Mouse (Mus musculus) kidney, adult 2 months (tissue): Measurements from ENCODE around the gene Lrrc36. TPM values are rescaled to one million over a fixed set of nuclear protein-coding genes. Genes with fewer than 3 reads are reported as not detected.

Experiments used
- DNase-seq: peaks from one replicate; pipeline ENCODE4 v3.0.0; 2021
- H3K27ac ChIP-seq: fragments of 200-500 bp; 2 replicates; pipeline ENCODE4 v1.5.1; 2012; ENCODE audit warnings: low read depth, low read length, control low read depth, inconsistent platforms; ENCODE audit not compliant: insufficient read depth
- H3K27me3 ChIP-seq: fragments of 200-500 bp; replicated peaks from 2 replicates; pipeline ENCODE4 v1.6.1; 2012; ENCODE audit warnings: mild to moderate bottlenecking, moderate library complexity, low read length, inconsistent platforms; ENCODE audit not compliant: control insufficient read depth, insufficient read depth
- H3K36me3 ChIP-seq: fragments of 200-500 bp; 2 replicates; pipeline ENCODE4 v1.6.1; 2012; ENCODE audit warnings: mild to moderate bottlenecking, moderate library complexity, low read length, inconsistent platforms; ENCODE audit not compliant: control insufficient read depth, insufficient read depth
- H3K4me1 ChIP-seq: fragments of 200-500 bp; 2 replicates; pipeline ENCODE4 v1.6.1; 2011; ENCODE audit warnings: low read length; ENCODE audit not compliant: control insufficient read depth, insufficient read depth
- H3K4me3 ChIP-seq: fragments of 200-500 bp; 2 replicates; pipeline ENCODE4 v1.5.1; 2011; ENCODE audit warnings: mild to moderate bottlenecking, low read depth, low read length, control low read depth; ENCODE audit not compliant: insufficient read depth
- CTCF ChIP-seq: fragments of 200-500 bp; conservative IDR thresholded peaks from 2 replicates; pipeline ENCODE4 v1.5.1; 2011; ENCODE audit warnings: low read depth, mild to moderate bottlenecking, control low read depth, low read length, moderate library complexity, mixed read lengths; ENCODE audit not compliant: insufficient read depth, insufficient read length
- POLR2A ChIP-seq: fragments of 200-500 bp; IDR thresholded peaks from one replicate; pipeline ENCODE4 v1.6.1; 2011; ENCODE audit warnings: low read depth, low read length, control low read depth
- WGBS: fragments of 180-500 bp; shearing (Covaris S2); methylation state at CpG from one replicate; pipeline ENCODE4 v1.1.7; 2018; 5-methylcytosine and 5-hydroxymethylcytosine counted together
- polyA plus RNA-seq: library from polyadenylated mRNA; depleted of rRNA; stranded (reverse); fragments of >200 nt; gene quantifications from 2 replicates; pipeline ENCODE4 v1.2.3, GENCODE M21; 2012

The Lrrc36 gene
- polyA plus RNA-seq, 1 experiment: 0.45 TPM

GRCm38 (mm10) chr8:105384070-105384469 lies 29.3 kb upstream of the Lrrc36 start:
- Histone ChIP-seq H3K27ac (no peak overlapping the region), H3K4me3 (no peak overlapping the region), H3K27me3 (no peaks in the 10 kb centered on the region), H3K36me3 (no peaks in the 10 kb centered on the region), H3K4me1 (no peaks in the 10 kb centered on the region)
- TF ChIP-seq POLR2A (no peak), CTCF (0 out of 2 replicates have a peak, but pooled peaks have one; percentile 6)
- DNase-seq: no peak
- WGBS: 99% methylated on average over 2 of the region's 2 CpGs

- peak; percentile 76 for DNase-seq
- Histone ChIP-seq H3K27ac (no peak overlapping the region), H3K36me3 (no peaks in the 10 kb centered on the region), H3K4me1 (no peaks in the 10 kb centered on the region), H3K27me3 (no peaks in the 10 kb centered on the region), H3K4me3 (no peak overlapping the region)
- TF ChIP-seq CTCF (no peak), POLR2A (no peak)
- WGBS: 37% methylated on average over 1 of the region's 1 CpGs
These were observed 26.2 kb upstream of the Lrrc36 start for GRCm38 (mm10) chr8:105387151-105387550.

GRCm38 (mm10) chr8:105389096-105389495 lies 24.3 kb upstream of the Lrrc36 start:
- no peaks in the 10 kb centered on the region for H3K4me1 ChIP-seq
- DNase-seq: peak; percentile 30
- no peaks in the 10 kb centered on the region for H3K27me3 ChIP-seq
- no peak overlapping the region for H3K27ac ChIP-seq
- no peak overlapping the region for H3K4me3 ChIP-seq
- WGBS: 53% methylated on average over 6 of the region's 6 CpGs
- TF ChIP-seq CTCF: no peak
- no peak for TF ChIP-seq POLR2A
- H3K36me3 ChIP-seq: no peaks in the 10 kb centered on the region

GRCm38 (mm10) chr8:105393089-105393787 lies 20.1 kb upstream of the Lrrc36 start:
- TF ChIP-seq CTCF (no peak), POLR2A (no peak)
- Histone ChIP-seq H3K27me3 (no peaks in the 10 kb centered on the region), H3K36me3 (no peaks in the 10 kb centered on the region), H3K4me1 (no peaks in the 10 kb centered on the region), H3K27ac (no peak overlapping the region), H3K4me3 (no peak overlapping the region)
- DNase-seq: no peak
- WGBS: 81% methylated on average over 12 of the region's 12 CpGs

GRCm38 (mm10) chr8:105393915-105394314 lies 19.5 kb upstream of the Lrrc36 start:
- no peak overlapping the region for H3K4me3 ChIP-seq
- no peaks in the 10 kb centered on the region for H3K27me3 ChIP-seq
- H3K36me3 ChIP-seq: no peaks in the 10 kb centered on the region
- 84% methylated on average over 7 of the region's 7 CpGs for whole genome bisulfite sequencing
- no peak overlapping the region for H3K27ac ChIP-seq
- no peak for DNase-seq
- TF ChIP-seq CTCF: no peak
- no peak for TF ChIP-seq POLR2A
- H3K4me1 ChIP-seq: no peaks in the 10 kb centered on the region

GRCm38 (mm10) chr8:105397747-105398146 lies 15.6 kb upstream of the Lrrc36 start:
- H3K27me3 ChIP-seq: no peaks in the 10 kb centered on the region
- H3K4me3 ChIP-seq: no peak overlapping the region
- H3K27ac ChIP-seq: no peak overlapping the region
- WGBS: 24% methylated on average over 3 of the region's 3 CpGs
- H3K36me3 ChIP-seq: no peaks in the 10 kb centered on the region
- H3K4me1 ChIP-seq: no peaks in the 10 kb centered on the region
- TF ChIP-seq POLR2A: no peak
- peak; percentile 60 for TF ChIP-seq CTCF
- peak; percentile 79 for DNase-seq

- no peaks in the 10 kb centered on the region for H3K27me3 ChIP-seq
- H3K4me1 ChIP-seq: no peaks in the 10 kb centered on the region
- no peak for DNase-seq
- H3K27ac ChIP-seq: no peak overlapping the region
- no peaks in the 10 kb centered on the region for H3K36me3 ChIP-seq
- 94% methylated on average over 5 of the region's 5 CpGs for WGBS
- H3K4me3 ChIP-seq: no peak overlapping the region
- TF ChIP-seq POLR2A (no peak), CTCF (no peak)
These were observed 13.4 kb upstream of the Lrrc36 start for GRCm38 (mm10) chr8:105400016-105400415.
